Mouse (Mus musculus): Measurements from ENCODE around the gene Gtf3c5. TPM values are rescaled to one million over a fixed set of nuclear protein-coding genes. Genes with fewer than 3 reads are reported as not detected.

Gene Gtf3c5
- polyA plus RNA-seq, 1 experiment from 2014 or later: 55.5 TPM

DNA sequence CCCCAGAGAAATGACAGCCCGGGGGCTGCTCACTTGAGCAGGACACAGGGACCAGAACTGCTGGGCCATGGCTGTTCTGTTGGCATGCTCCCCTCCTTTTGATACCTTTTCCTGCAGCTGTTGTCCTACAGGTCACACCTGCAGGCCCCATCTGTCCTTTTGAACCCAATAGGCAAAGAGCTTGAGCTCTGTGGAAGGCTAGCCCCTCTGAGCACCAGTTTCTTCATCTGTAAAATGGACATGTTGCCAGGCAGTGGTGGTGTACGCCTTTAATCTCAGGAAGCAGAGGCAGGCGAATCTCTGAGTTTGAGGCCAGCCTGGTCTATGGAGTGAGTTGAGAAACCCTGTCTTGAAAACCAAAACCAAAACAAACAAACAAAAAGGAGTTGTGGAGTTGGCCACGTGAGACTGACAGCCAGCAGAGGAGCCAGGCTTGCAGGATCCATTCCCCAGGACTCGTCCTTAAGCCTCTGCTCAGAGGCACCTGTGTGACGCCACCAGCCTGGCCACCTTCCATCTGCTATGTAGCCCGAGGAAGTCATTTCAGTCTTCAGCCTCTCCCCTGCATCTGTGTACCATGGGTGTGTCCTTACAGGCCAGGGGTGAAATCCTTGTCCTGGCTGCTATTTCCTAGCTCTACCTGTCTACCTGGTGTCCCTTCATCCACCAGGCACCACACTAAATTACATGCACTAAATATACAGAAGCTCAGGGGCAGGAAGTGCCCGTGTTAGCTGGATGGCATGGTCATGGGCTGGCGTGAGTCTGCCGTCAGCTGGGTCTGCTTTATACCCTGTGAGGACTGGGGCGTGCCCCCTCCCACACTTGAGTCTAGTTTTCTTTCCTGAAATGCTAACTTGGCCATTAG lies 46.6 kb downstream of the Gtf3c5 start:
- WGBS: 76% methylated on average over 11 of the region's 11 CpGs
- Histone ChIP-seq H3K36me3 (peaks cover 7% of the 10 kb centered on the region), H3K27me3 (no peaks in the 10 kb centered on the region), H3K4me1 (peaks cover 86% of the 10 kb centered on the region), H3K4me3 (no peak overlapping the region), H3K9me3 (no peaks in the 10 kb centered on the region), H3K9ac (replicated peaks) (no peak overlapping the region), H3K27ac (replicated peaks) (peak overlapping the region; percentile 46), H3K4me2 (replicated peaks) (no peak overlapping the region)
- no peak for ATAC-seq (ENCODE audit: low FRiP score, low read depth)

DNA sequence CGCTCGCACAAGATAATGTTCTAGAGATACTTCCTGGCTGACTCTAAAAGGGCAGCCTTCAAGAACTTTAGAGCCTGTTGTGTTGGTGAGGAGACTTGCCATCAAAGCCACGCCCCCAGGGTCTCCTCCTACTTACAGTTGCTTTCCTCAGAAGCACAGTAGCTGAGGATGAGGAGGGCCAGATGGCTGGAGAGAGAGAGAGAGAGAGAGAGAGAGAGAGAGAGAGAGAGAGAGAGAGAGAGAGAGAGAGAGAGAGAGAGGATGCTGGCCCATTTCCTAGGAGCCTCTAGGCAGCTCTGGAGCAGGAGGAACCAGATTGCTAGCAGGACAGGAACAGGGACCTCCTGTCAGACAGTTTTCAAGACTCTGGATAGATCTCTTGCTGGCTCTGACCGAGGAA lies 47.4 kb downstream of the Gtf3c5 start:
- Histone ChIP-seq H3K9me3 (no peaks in the 10 kb centered on the region), H3K27ac (replicated peaks) (peak overlapping the region; percentile 35; the same call in 1 of the 2 replicates), H3K4me1 (peaks cover 93% of the 10 kb centered on the region), H3K4me3 (no peak overlapping the region), H3K36me3 (peaks cover 3% of the 10 kb centered on the region; the same call in 1 of the 2 replicates), H3K27me3 (no peaks in the 10 kb centered on the region), H3K9ac (replicated peaks) (no peak overlapping the region), H3K4me2 (replicated peaks) (0 out of 2 replicates have a peak overlapping the region, but pooled peaks have one; percentile 86)
- 84% methylated on average over 4 of the region's 4 CpGs for WGBS
- no peak for ATAC-seq (ENCODE audit: low FRiP score, low read depth)

DNA sequence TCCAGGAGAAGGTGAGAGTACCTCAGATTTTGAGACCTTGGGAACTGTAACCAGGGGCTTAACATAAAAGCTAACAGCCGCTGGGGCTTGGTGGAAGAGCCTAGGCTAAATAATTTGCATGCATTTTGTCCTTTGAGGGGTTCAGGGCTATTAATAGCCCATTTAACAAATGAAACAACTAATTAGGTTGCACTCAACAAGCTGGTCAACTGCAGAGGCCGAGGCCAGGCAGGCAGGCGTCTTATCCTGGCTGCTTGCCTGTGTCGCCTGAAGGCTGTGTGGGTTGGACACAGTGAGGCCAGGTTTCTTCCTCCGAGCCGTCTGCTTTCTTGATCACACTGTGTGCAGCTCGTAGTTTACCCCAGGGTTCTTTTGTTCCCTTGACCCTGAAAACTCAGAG lies 47.9 kb downstream of the Gtf3c5 start:
- H3K4me2 ChIP-seq (replicated peaks): peak overlapping the region; percentile 86; the same call in 1 of the 2 replicates
- 48% methylated on average over 7 of the region's 7 CpGs for WGBS
- H3K4me3 ChIP-seq: no peak overlapping the region
- H3K9ac ChIP-seq (replicated peaks): peak overlapping the region; percentile 72; the same call in 1 of the 2 replicates
- H3K27ac ChIP-seq (replicated peaks): peak overlapping the region; percentile 76; the same call in 1 of the 2 replicates
- no peaks in the 10 kb centered on the region for H3K9me3 ChIP-seq
- H3K36me3 ChIP-seq: peaks cover 3% of the 10 kb centered on the region; the same call in 1 of the 2 replicates
- no peaks in the 10 kb centered on the region for H3K27me3 ChIP-seq
- ATAC-seq (ENCODE audit: low FRiP score, low read depth): no peak
- peaks cover 95% of the 10 kb centered on the region for H3K4me1 ChIP-seq

DNA sequence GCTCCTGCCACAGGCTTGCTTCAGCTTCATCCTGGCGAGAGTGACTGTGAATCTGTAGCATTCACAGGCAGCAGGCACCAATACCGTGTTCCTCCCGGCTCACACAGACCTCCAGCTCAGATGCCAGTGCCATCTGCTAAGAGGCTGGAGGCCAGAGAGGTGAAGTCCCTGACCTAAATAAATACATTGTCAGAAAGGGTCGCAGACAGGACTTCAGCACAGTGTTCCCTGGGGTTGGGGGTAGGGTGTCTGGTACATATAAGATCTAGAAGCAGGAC lies 48.3 kb downstream of the Gtf3c5 start:
- peaks cover 96% of the 10 kb centered on the region for H3K4me1 ChIP-seq
- no peaks in the 10 kb centered on the region for H3K27me3 ChIP-seq
- WGBS: 41% methylated on average over 4 of the region's 4 CpGs
- no peak overlapping the region for H3K4me3 ChIP-seq
- H3K9ac ChIP-seq (replicated peaks): peak overlapping the region; percentile 72; the same call in 1 of the 2 replicates
- ATAC-seq (ENCODE audit: low FRiP score, low read depth): no peak
- no peaks in the 10 kb centered on the region for H3K9me3 ChIP-seq
- 0 out of 2 replicates have a peak, but pooled peaks cover under 1% of the 10 kb centered on the region for H3K36me3 ChIP-seq
- peak overlapping the region; percentile 86 for H3K4me2 ChIP-seq (replicated peaks)
- peak overlapping the region; percentile 76 for H3K27ac ChIP-seq (replicated peaks)

DNA sequence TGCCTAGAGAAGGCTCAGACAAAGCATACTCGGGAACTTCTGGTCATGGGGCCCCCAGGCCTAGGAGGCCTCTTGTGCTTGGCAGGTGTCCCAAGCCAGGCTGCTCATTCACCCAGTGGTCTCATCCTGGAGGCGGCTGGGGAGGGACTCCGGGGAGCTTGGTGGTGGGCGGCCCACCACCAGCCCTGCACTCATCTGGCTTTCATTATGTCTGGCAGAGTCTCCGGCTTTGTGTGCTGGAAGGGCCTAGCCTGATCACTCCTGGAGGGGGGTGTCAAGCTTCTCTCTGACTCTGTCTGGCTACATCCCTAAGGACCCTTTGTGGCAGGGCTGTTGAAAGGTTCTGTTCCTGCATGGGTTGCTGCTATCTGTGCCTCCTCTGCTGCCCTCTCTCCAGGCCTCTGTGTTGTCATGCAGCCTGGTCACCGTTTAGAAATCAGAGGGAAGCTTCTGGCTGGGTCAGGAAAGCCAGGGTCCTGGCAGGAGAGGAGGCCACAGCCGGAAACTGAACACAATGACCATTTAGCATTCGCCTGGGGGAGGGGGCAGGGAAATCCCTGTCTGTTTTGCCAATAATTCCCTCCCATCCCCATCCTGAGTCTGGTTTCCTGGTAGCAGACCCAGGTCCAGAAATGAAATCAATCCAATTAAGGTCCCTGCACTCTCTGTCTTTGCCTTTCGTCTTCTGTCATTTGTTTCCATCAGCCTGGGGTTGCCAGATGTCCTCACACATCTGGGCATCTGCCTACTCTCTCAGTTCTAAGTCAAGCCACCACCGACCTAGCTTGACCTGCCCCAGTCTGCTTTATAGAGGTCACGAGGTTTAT lies 48.9 kb downstream of the Gtf3c5 start:
- ATAC-seq (ENCODE audit: low FRiP score, low read depth): no peak
- peak overlapping the region; percentile 76 for H3K27ac ChIP-seq (replicated peaks)
- H3K9me3 ChIP-seq: no peaks in the 10 kb centered on the region
- H3K36me3 ChIP-seq: no peaks in the 10 kb centered on the region
- peak overlapping the region; percentile 72 for H3K9ac ChIP-seq (replicated peaks)
- H3K4me3 ChIP-seq: peak overlapping the region; percentile 19
- H3K4me2 ChIP-seq (replicated peaks): peak overlapping the region; percentile 86
- no peaks in the 10 kb centered on the region for H3K27me3 ChIP-seq
- 31% methylated on average over 11 of the region's 11 CpGs for whole genome bisulfite sequencing
- H3K4me1 ChIP-seq: peaks cover 96% of the 10 kb centered on the region

- Histone ChIP-seq H3K27me3 (no peaks in the 10 kb centered on the region), H3K27ac (replicated peaks) (peak overlapping the region; percentile 76), H3K4me2 (replicated peaks) (peak overlapping the region; percentile 86), H3K9me3 (no peaks in the 10 kb centered on the region), H3K4me3 (peak overlapping the region; percentile 53), H3K36me3 (no peaks in the 10 kb centered on the region), H3K4me1 (peaks cover 95% of the 10 kb centered on the region), H3K9ac (replicated peaks) (peak overlapping the region; percentile 72)
- 67% methylated on average over 7 of the region's 7 CpGs for WGBS
- ATAC-seq (ENCODE audit: low FRiP score, low read depth): 0 out of 2 replicates have a peak, but pooled peaks have one; percentile 3
Measured at GRCm38 (mm10) chr2:28533901-28534435, 49.6 kb downstream of the Gtf3c5 start.

DNA sequence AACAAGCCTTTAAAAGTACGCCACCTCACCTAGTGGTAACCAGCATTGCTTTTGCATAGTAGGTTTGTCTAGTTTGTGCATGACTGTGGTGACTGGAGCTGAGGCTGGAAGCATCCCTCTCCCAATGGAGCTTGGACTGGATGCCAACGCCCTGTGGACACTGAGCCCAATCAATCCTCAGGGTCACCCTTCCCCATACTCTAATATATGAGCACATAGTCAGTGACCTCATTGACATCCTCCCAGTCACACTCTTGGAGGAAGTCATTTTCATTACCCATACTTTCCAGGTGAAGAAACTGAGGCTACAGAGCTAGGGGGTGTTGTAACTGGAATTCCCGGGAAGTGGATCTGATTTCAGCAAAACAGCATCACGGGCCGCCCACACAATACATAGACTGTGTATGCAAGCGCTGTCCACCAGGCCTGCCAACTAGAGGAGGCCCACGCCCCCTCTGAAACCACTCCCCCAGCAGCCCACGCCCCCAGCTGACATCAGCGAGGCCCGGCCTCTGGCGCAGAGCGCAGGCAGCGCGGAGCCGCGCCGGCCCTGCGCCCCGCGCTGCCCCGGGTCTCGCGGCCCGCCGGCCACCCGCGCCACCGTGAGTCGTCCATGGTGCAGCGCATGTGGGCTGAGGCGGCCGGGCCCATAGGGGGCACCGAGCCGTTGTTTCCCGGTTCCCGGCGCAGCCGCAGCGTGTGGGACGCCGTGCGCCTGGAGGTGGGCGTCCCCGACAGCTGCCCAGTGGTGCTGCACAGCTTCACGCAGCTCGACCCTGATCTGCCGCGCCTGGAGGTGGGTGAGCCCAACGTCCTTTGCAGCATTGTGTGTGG lies 50.4 kb downstream of the Gtf3c5 start:
- WGBS: 3% methylated on average over 49 of the region's 49 CpGs
- peaks cover 94% of the 10 kb centered on the region for H3K4me1 ChIP-seq
- H3K27me3 ChIP-seq: no peaks in the 10 kb centered on the region
- peak overlapping the region; percentile 86 for H3K4me2 ChIP-seq (replicated peaks)
- H3K27ac ChIP-seq (replicated peaks): peak overlapping the region; percentile 76
- peak overlapping the region; percentile 72 for H3K9ac ChIP-seq (replicated peaks)
- H3K9me3 ChIP-seq: no peaks in the 10 kb centered on the region
- H3K4me3 ChIP-seq: peak overlapping the region; percentile 53
- H3K36me3 ChIP-seq: no peaks in the 10 kb centered on the region
- peak; percentile 87 for ATAC-seq (ENCODE audit: low FRiP score, low read depth)

- Histone ChIP-seq H3K9ac (replicated peaks) (peak overlapping the region; percentile 11; the same call in 1 of the 2 replicates), H3K4me3 (no peak overlapping the region), H3K27ac (replicated peaks) (0 out of 2 replicates have a peak overlapping the region, but pooled peaks have one; percentile 1), H3K27me3 (no peaks in the 10 kb centered on the region), H3K9me3 (no peaks in the 10 kb centered on the region), H3K4me1 (peaks cover 89% of the 10 kb centered on the region), H3K4me2 (replicated peaks) (no peak overlapping the region), H3K36me3 (no peaks in the 10 kb centered on the region)
- WGBS: 56% methylated on average over 7 of the region's 7 CpGs
- no peak for ATAC-seq (ENCODE audit: low FRiP score, low read depth)
Measured at GRCm38 (mm10) chr2:28530311-28530710, 53.2 kb downstream of the Gtf3c5 start.

DNA sequence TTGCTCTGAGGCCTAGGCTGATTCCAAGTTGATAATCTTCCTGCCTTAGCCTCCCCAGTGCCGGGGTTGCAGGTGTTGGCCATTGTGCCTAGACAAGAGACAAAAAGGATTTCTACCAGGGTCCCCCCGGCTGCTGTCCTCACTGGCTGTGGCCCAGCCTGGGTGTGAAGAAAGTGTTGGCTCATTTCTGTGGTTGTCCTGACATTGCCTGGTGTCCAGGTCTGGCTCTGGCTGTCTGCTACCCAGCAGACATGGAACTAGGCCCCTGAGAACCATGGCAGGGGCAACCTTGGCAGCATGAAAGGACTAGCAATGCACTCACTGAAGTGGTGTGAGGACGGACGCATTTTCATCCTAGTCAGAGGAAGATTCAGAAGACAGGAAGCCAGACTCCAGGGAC lies 53.7 kb downstream of the Gtf3c5 start:
- ATAC-seq (ENCODE audit: low FRiP score, low read depth): no peak
- peaks cover 89% of the 10 kb centered on the region for H3K4me1 ChIP-seq
- 74% methylated on average over 4 of the region's 4 CpGs for WGBS

GRCm38 (mm10) chr2:28528354-28528730 lies 55.2 kb downstream of the Gtf3c5 start:
- Histone ChIP-seq H3K4me3 (no peak overlapping the region), H3K36me3 (no peaks in the 10 kb centered on the region), H3K9ac (replicated peaks) (peak overlapping the region; percentile 20; the same call in 1 of the 2 replicates), H3K4me2 (replicated peaks) (no peak overlapping the region), H3K27ac (replicated peaks) (no peak overlapping the region), H3K9me3 (no peaks in the 10 kb centered on the region), H3K27me3 (no peaks in the 10 kb centered on the region), H3K4me1 (peaks cover 88% of the 10 kb centered on the region)
- WGBS: 90% methylated on average over 7 of the region's 7 CpGs
- ATAC-seq (ENCODE audit: low FRiP score, low read depth): no peak

More for the DNA sequence above, 53.7 kb downstream of the Gtf3c5 start:
- H3K9me3 ChIP-seq: no peaks in the 10 kb centered on the region
- H3K9ac ChIP-seq (replicated peaks): 0 out of 2 replicates have a peak overlapping the region, but pooled peaks have one; percentile 20
- H3K27me3 ChIP-seq: no peaks in the 10 kb centered on the region
- H3K27ac ChIP-seq (replicated peaks): no peak overlapping the region
- no peak overlapping the region for H3K4me2 ChIP-seq (replicated peaks)
- no peak overlapping the region for H3K4me3 ChIP-seq
- H3K36me3 ChIP-seq: no peaks in the 10 kb centered on the region
